Mouse (Mus musculus): Measurements from ENCODE around the gene Pip4k2b.
"Not testable (repeated sequence)": the region's sequence is repeated elsewhere in the genome, so short reads cannot be mapped to it uniquely, and the experiment has no call there.

Gene Pip4k2b

GRCm38 (mm10) chr11:97758125-97758524 is 13.6 kb upstream of the Pip4k2b start:
- no peak for DNase-seq (ENCODE audit: extremely low read depth, insufficient read length, low spot score)

DNA sequence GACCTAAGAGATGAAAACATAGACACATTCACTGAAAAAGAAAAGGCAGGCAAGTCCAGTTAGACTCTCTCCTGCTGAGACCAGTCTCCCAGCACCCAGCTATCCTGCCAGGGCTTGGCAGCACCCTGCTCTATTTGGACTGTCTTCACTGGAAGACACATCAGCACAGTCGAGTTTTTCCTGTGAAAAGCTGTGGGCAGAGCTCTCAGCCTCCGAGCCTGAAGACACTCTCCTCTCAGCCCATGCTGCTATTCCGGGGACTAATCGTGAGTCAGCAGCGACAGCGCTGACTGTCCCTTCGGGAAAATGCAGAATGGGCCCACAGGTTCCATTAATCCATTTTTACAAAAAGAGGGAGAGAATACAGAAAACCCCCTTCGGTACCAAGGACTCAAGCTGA is 8.8 kb upstream of the Pip4k2b start:
- DNase-seq (ENCODE audit: extremely low read depth, insufficient read length, low spot score) = no peak

DNA sequence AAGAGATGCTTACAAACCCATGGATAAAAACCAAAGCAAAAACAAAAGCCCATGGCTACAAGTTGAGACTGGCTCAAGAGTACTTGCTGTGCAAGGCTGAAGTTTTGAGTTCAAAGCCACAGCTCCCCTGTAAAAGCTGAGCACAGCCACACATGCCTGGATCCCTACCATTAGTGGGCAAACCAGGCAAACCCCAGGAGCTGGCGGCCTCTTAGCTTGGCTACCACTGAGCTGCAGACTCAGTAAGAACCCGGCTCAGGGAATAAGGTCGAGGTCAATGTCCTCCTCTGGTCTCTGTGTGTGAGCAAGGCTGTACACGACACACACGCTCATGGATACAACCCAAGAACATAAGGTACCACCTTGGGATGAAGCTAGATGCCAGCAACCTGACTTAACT is 4.0 kb upstream of the Pip4k2b start:
- no peak for DNase-seq (ENCODE audit: extremely low read depth, insufficient read length, low spot score)

DNA sequence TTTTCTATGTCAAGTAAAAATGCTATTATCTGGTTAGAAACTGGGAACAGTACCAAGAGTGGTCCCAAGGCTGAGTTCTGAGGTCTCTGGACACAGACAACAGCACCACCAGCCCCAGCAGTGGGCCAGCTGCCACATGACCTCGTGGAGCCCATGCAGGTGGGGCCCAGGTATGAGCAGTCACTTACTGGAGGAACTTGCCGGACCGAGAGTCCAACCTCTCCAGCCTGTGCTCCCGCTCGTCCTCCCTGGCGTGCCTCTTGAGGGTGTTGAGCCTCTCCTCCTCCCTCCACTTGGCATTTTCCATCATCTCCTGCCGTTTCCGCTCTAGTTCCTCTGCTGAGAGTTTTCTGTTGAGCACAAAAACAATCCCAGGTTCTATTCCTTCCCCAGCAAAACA is 3.3 kb upstream of the Pip4k2b start:
- no peak for DNase-seq (ENCODE audit: extremely low read depth, insufficient read length, low spot score)

DNA sequence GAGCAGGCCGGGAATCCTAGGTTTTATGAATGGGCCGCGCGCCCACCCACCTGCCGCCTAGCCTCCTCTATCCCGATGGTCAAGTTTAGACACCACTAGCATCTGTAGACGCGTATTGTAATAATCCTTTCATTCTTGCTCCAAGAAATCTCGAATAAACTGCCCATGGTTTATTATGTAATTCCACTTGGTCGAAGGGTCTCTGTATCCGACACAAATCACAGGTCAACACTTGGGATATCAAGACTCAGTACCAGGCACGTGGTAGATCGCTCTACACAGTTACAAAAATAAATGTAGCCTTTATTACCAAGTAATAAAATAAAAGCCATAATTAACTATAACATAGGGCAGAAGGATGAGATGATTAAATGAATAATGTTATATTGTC is 822 bp upstream of the Pip4k2b start:
- DNase-seq (ENCODE audit: extremely low read depth, insufficient read length, low spot score) = no peak

GRCm38 (mm10) chr11:97744718-97745330 is 320 bp upstream of the Pip4k2b start:
- DNase-seq (ENCODE audit: extremely low read depth, insufficient read length, low spot score) = peak; percentile 98

- no peak for DNase-seq (ENCODE audit: extremely low read depth, insufficient read length, low spot score)
Measured at GRCm38 (mm10) chr11:97743423-97743822, 1.1 kb downstream of the Pip4k2b start.

DNA sequence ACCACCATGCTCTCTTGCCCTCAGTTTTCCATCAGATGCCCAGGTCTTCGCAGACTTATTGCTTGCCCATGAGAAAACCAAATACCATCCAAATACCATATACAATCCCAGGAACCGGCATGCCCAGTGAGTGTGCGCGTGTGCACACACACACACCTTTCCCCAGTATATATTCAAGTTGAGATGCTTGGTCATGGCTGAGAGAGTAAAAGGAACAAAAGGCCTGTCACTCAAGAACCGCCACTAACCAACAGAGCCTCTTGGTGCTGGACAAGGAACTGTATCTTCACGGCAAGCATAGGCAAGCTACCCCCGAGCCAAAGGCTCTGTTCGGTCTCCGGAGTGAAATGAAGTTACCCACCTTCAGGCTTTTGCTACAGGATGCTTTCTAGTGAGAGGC is 1.9 kb downstream of the Pip4k2b start:
- no peak for DNase-seq (ENCODE audit: extremely low read depth, insufficient read length, low spot score)

DNA sequence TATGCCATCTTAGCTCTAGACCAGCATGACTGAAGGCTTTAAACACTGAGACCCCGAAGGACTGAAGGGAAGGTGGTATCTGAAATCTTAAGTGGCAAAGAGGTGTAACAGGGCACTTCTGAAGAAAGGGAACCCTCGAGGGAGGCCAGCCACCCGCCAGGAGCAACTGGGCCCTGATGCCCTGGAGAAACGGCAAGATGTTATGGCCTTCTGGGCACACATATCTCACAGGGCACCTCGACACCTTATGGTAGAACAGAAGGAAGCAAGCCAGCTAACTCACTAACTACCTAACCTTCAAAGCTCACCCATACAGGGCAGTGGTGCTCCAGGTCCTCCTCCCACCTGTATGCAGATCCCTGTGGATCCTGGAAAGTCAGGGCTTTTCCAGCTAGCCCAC is 2.3 kb downstream of the Pip4k2b start:
- DNase-seq (ENCODE audit: extremely low read depth, insufficient read length, low spot score) = no peak

DNA sequence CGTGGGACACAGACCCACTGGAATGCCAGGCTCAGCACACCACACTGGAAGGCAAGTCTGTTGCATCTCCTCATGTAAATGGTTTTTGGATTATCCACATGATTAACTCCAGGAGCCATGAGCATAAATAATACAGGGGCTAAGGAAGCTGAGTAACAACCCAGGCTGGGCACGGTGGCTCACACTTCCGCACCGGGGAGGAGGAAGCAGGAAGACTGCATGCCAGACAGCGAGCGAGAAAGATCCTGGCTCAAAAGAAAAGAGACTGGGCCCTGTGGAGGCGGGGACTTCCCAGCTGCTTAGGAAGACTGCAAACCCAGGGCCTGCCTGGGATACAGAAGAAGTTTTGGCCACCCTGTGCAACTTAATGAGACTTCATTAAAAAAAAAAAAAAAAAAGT is 4.3 kb downstream of the Pip4k2b start:
- DNase-seq (ENCODE audit: extremely low read depth, insufficient read length, low spot score) = no peak

- DNase-seq (ENCODE audit: extremely low read depth, insufficient read length, low spot score) = no peak
Measured at GRCm38 (mm10) chr11:97739155-97739554, 5.3 kb downstream of the Pip4k2b start.

DNA sequence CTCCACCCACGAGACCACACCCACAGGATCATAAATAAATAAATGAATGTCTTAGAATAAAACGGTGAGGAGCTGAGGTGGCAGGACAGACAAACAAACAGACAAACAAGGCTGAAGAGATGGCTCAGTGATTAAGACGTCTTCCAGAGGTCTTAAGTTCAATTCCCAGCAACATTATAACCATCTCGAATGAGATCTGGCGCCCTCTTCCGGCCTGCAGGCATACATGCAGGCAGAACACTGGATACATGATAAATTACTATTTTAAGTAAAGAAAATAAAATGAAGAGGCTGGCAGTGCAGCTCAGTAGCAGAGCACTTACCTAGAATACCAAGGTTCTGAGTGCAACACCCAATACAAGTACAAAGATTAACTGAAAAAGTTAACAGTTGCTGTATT is 5.8 kb downstream of the Pip4k2b start:
- no peak for DNase-seq (ENCODE audit: extremely low read depth, insufficient read length, low spot score)

DNA sequence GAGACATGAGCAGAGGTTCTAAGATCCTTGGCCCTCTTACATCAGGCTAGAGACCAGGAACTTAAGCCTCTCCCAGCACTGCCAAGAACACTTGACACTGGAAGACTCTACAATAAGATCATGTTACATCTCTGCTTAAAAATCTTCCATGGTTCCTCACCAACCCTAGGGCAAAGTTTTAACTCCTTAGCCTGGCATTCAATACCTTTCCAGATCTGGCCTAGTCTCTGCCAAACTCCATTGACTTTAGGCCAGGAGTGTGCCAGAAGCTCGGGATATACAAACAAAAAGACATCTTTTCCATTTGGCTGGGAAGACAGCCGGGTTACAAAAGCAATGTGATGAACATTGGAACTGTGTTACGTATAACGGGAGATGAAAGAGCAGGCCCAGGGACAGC is 6.9 kb downstream of the Pip4k2b start:
- DNase-seq (ENCODE audit: extremely low read depth, insufficient read length, low spot score) = no peak

- DNase-seq (ENCODE audit: extremely low read depth, insufficient read length, low spot score) = no peak
Measured at GRCm38 (mm10) chr11:97736645-97737044, 7.9 kb downstream of the Pip4k2b start.

GRCm38 (mm10) chr11:97734810-97735209 is 9.7 kb downstream of the Pip4k2b start:
- not testable (repeated sequence) for DNase-seq (ENCODE audit: extremely low read depth, insufficient read length, low spot score)

- no peak for DNase-seq (ENCODE audit: extremely low read depth, insufficient read length, low spot score)
Measured at GRCm38 (mm10) chr11:97733689-97734088, 10.8 kb downstream of the Pip4k2b start.

DNA sequence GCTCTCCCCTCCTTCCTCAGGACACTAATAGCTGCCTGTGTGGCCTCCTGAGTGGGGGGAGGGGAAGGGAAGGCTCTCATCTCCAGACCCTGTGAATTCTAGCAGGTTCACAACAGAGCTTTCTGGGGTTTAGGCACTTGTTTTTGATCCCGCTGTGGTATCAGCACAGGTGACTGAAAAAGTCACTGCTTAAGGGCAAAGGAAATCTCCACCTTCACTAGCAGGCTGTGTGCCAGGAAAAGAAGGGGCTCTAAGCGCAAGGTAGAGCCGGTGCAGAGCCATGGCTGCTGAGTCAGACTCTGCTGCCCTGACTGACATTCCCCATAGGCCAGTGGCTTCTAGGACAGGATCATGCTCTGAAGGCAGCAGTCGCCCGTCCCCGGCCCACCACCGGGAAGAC is 15.8 kb downstream of the Pip4k2b start:
- DNase-seq (ENCODE audit: extremely low read depth, insufficient read length, low spot score) = peak; percentile 39

DNA sequence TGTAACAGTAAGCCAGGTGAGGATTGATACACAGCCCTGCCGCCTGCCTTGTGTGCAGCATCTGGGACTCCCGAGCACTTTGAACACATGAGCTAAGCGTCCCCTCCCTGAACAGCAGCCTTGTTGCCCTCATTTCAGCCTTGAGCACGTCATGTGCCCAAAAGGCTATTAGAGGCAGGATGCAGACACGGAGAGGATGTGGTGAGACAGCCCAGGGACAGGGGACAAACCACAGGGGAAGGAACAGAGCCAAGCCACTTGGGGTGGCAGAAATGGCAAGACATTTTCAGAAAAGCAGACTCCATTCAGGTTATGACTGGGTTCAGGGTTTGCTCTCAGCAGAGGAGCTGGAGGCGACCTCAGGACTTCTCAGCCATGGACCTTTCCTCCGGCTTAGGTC is 16.2 kb downstream of the Pip4k2b start:
- DNase-seq (ENCODE audit: extremely low read depth, insufficient read length, low spot score) = peak; percentile 72

- DNase-seq (ENCODE audit: extremely low read depth, insufficient read length, low spot score) = no peak
Measured at GRCm38 (mm10) chr11:97723709-97724108, 20.8 kb downstream of the Pip4k2b start.

- no peak for DNase-seq (ENCODE audit: extremely low read depth, insufficient read length, low spot score)
Measured at GRCm38 (mm10) chr11:97721338-97721737, 23.2 kb downstream of the Pip4k2b start.

GRCm38 (mm10) chr11:97719041-97719440 is 25.5 kb downstream of the Pip4k2b start:
- no peak for DNase-seq (ENCODE audit: extremely low read depth, insufficient read length, low spot score)

- DNase-seq (ENCODE audit: extremely low read depth, insufficient read length, low spot score) = no peak
Measured at GRCm38 (mm10) chr11:97718281-97718860, 26.1 kb downstream of the Pip4k2b start.

Measured in 3134 (cell line).